Mouse (Mus musculus): Measurements from ENCODE around the gene Dapp1.

DNA sequence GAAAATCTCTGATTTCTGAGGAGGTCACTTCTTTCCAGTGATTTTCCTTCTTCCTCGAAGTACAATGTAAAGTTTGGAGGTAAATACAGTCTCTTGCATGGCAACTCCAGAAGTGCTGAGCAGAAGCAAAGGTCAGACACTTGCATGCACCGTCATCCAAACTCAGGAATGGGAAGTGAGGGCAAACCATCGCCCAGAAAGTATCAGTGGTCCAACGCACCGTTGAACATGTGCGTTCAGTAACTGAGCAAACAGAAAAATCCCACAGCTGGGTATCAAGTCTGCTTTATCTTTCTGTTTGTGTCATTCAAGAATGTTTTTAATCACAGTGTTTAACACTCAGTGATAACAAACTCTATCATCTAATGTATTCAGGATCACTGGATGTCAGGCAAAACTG, 21.2 kb upstream of the Dapp1 start:
- TF ChIP-seq CTCF (IDR thresholded peaks at IDR 0.05; ENCODE audit: low read depth) (no peak), EP300 (IDR thresholded peaks at IDR 0.05; ENCODE audit: low read depth) (no peak)

Data from liver, postnatal 0 days (tissue).